In the genomic region with DNA sequence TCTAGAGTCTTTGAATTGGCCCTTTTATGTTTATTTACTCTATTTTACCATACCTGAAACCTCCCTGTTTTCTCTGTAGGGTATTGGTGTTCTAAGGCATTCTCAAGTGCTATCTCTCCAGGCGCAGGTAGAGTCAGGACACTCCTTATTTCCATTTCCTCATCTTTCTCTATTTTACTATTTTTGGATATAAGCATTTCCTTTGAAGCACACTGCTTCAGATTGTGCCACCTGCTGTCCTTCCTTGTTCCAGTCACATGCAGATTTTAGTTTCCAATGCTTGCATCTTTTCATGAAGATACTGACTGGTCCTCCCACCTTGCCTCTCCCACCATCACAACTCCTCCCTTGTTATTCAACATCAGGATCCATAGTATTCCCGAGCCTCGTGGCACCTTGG, we compare ENCODE assay signal across 20 mouse cellular contexts.
"Had no signal": no experiment of that assay in that cellular context is flagged by ENCODE, and none has a peak within 500 bp of the region (broad histone marks: within the 10 kb centered on the region; RNA-seq: fewer than 3 reads in every experiment).

No protein-coding gene starts in this region.

- H3K4me2 ChIP-seq: lung, embryonic 14.5 days; midbrain, embryonic 13.5 days; midbrain, embryonic 15.5 days; neural tube, embryonic 13.5 days; neural tube, embryonic 15.5 days; stomach, embryonic 15.5 days had no signal

- H3K4me3 ChIP-seq: midbrain, embryonic 10.5 days; midbrain, embryonic 13.5 days; midbrain, embryonic 15.5 days; myocyte; neural tube, embryonic 13.5 days; neural tube, embryonic 15.5 days; stomach, embryonic 15.5 days had no signal

- H3K27me3 ChIP-seq: midbrain, embryonic 13.5 days; midbrain, embryonic 15.5 days; neural tube, embryonic 13.5 days; neural tube, embryonic 15.5 days; stomach, embryonic 15.5 days had no signal

- H3K9ac ChIP-seq: lung, embryonic 14.5 days; midbrain, embryonic 13.5 days; midbrain, embryonic 15.5 days; neural tube, embryonic 13.5 days; neural tube, embryonic 15.5 days; stomach, embryonic 15.5 days had no signal

- H3K36me3 ChIP-seq: midbrain, embryonic 10.5 days; midbrain, embryonic 13.5 days; midbrain, embryonic 15.5 days; neural tube, embryonic 13.5 days; neural tube, embryonic 15.5 days; stomach, embryonic 15.5 days had no signal

- H3K27ac ChIP-seq: midbrain, embryonic 10.5 days; midbrain, embryonic 13.5 days; midbrain, embryonic 15.5 days; neural tube, embryonic 13.5 days; neural tube, embryonic 15.5 days; stomach, embryonic 15.5 days; stomach, postnatal 0 days had no signal

- DNase-seq: lung, adult 18-20 months; lung, embryonic 14.5 days; lung, postnatal 10 days; lung, postnatal 4 days; retina, postnatal 1 day; right cerebral cortex, adult 18-20 months; right cerebral cortex, postnatal 25 days; right cerebral cortex, postnatal 4 days; spleen, adult 18-20 months; thymus, adult 2 months; thymus, postnatal 25 days; thymus, postnatal 4 days had no signal

- H3K9me3 ChIP-seq: midbrain, embryonic 10.5 days; midbrain, embryonic 13.5 days; midbrain, embryonic 15.5 days; neural tube, embryonic 13.5 days; neural tube, embryonic 15.5 days; stomach, embryonic 15.5 days had no signal
